Mouse (Mus musculus) neural tube, embryonic 14.5 days (tissue): ENCODE data around the gene Xrn1. TPM values are rescaled to one million over a fixed set of nuclear protein-coding genes. Genes with fewer than 3 reads are reported as not detected.
"Not testable (repeated sequence)": the region's sequence is repeated elsewhere in the genome, so short reads cannot be mapped to it uniquely, and the experiment has no call there.

Experiments
- ATAC-seq: fragments of 200-750 bp; cut with Nextera tagmentation; 2 replicates; pipeline ENCODE4 v1.8.0; 2017; ENCODE audit warnings: low read depth, mild to moderate bottlenecking, moderate TSS enrichment, moderate library complexity
- H3K27ac ChIP-seq: fragments of 300-500 bp; sonication (generic); 2 replicates; pipeline ENCODE4 v1.5.1; 2014; ENCODE audit warnings: low read depth, mild to moderate bottlenecking, control low read depth, low read length, moderate library complexity, mixed read lengths
- H3K27me3 ChIP-seq: fragments of 300-500 bp; sonication (generic); 2 replicates; pipeline ENCODE4 v1.6.1; 2014; ENCODE audit warnings: low read length; ENCODE audit not compliant: control insufficient read depth, insufficient read depth
- H3K36me3 ChIP-seq: fragments of 300-500 bp; sonication (generic); 2 replicates; pipeline ENCODE4 v1.6.1; 2014; ENCODE audit warnings: low read length, mixed read lengths; ENCODE audit not compliant: control insufficient read depth, insufficient read depth
- H3K4me1 ChIP-seq: fragments of 300-500 bp; sonication (generic); 2 replicates; pipeline ENCODE4 v1.6.1; 2014; ENCODE audit warnings: low read length; ENCODE audit not compliant: control insufficient read depth, insufficient read depth
- H3K4me2 ChIP-seq: fragments of 300-500 bp; sonication (generic); 2 replicates; pipeline ENCODE4 v1.6.1; 2014; ENCODE audit warnings: mild to moderate bottlenecking, low read depth, low read length, control low read depth
- H3K4me3 ChIP-seq: fragments of 300-500 bp; sonication (generic); 2 replicates; pipeline ENCODE4 v1.5.1; 2014; ENCODE audit warnings: low read depth, low read length, control low read depth, mixed read lengths
- H3K9ac ChIP-seq: fragments of 300-500 bp; sonication (generic); replicated peaks from 2 replicates; pipeline ENCODE4 v1.6.1; 2014; ENCODE audit warnings: low read depth, mild to moderate bottlenecking, control low read depth, low read length, mixed read lengths
- H3K9me3 ChIP-seq: fragments of 300-500 bp; sonication (generic); 2 replicates; pipeline ENCODE4 v1.6.1; 2016; ENCODE audit warnings: low read length; ENCODE audit not compliant: control insufficient read depth
- WGBS: fragments of 180-500 bp; shearing (Covaris S2); extraction: QIAGEN DNeasy Blood & Tissue Kit; methylation state at CpG from one replicate; pipeline ENCODE4 v1.1.7; 2014; 5-methylcytosine and 5-hydroxymethylcytosine counted together
- polyA plus RNA-seq: library from polyadenylated mRNA; unstranded; fragments of >200 nt; fragmentation: Nextera tagmentation; extraction: Ambion mirVana; gene quantifications from 2 replicates; pipeline ENCODE4 v1.2.1, GENCODE M21; 2014

The Xrn1 gene
- polyA plus RNA-seq: 20.5 and 28.5 TPM in 2 replicates

GRCm38 (mm10) chr9:95954585-95955461, at the start of gene Xrn1:
Gene Xrn1, plus strand, starts transcription at chr9:95954760.
- Histone ChIP-seq H3K36me3 (no peaks in the 10 kb centered on the region), H3K27me3 (0 out of 2 replicates have a peak, but pooled peaks cover 4% of the 10 kb centered on the region), H3K27ac (peak within 1 kb of the TSS; percentile 90), H3K9me3 (no peaks in the 10 kb centered on the region), H3K4me1 (0 out of 2 replicates have a peak, but pooled peaks cover 5% of the 10 kb centered on the region), H3K9ac (peak within 1 kb of the TSS; percentile 97), H3K4me3 (peak within 1 kb of the TSS; percentile 100), H3K4me2 (peak within 1 kb of the TSS; percentile 78)
- peak; percentile 99 for ATAC-seq
- under 1% methylated on average over 57 of the region's 57 CpGs for WGBS

GRCm38 (mm10) chr9:95932855-95933254, 21.7 kb upstream of the Xrn1 start:
- no peak for ATAC-seq
- no peaks in the 10 kb centered on the region for H3K9me3 ChIP-seq

GRCm38 (mm10) chr9:95953658-95954057, 902 bp upstream of the Xrn1 start:
- no peaks in the 10 kb centered on the region for H3K9me3 ChIP-seq
- no peak overlapping the region for H3K4me2 ChIP-seq
- H3K9ac ChIP-seq: no peak overlapping the region
- no peak for ATAC-seq
- WGBS: 86% methylated on average over 4 of the region's 4 CpGs
- no peak overlapping the region for H3K27ac ChIP-seq
- H3K4me1 ChIP-seq: 0 out of 2 replicates have a peak, but pooled peaks cover 5% of the 10 kb centered on the region
- no peaks in the 10 kb centered on the region for H3K36me3 ChIP-seq
- H3K4me3 ChIP-seq: no peak overlapping the region
- H3K27me3 ChIP-seq: 0 out of 2 replicates have a peak, but pooled peaks cover 4% of the 10 kb centered on the region

More at GRCm38 (mm10) chr9:95932855-95933254, 21.7 kb upstream of the Xrn1 start:
- Histone ChIP-seq H3K27me3 (no peaks in the 10 kb centered on the region), H3K4me2 (no peak overlapping the region), H3K27ac (no peak overlapping the region), H3K9ac (no peak overlapping the region), H3K4me1 (no peaks in the 10 kb centered on the region), H3K4me3 (no peak overlapping the region), H3K36me3 (peaks cover 3% of the 10 kb centered on the region; the same call in 1 of the 2 replicates)

GRCm38 (mm10) chr9:95954226-95954584, 355 bp upstream of the Xrn1 start:
- Histone ChIP-seq H3K27ac (no peak overlapping the region), H3K36me3 (no peaks in the 10 kb centered on the region), H3K4me1 (0 out of 2 replicates have a peak, but pooled peaks cover 5% of the 10 kb centered on the region), H3K4me2 (peak overlapping the region; percentile 78), H3K27me3 (0 out of 2 replicates have a peak, but pooled peaks cover 4% of the 10 kb centered on the region), H3K9ac (peak overlapping the region; percentile 97), H3K9me3 (no peaks in the 10 kb centered on the region), H3K4me3 (peak overlapping the region; percentile 100)
- peak; percentile 86 for ATAC-seq
- WGBS: 0% methylated on average over 7 of the region's 7 CpGs

- WGBS: 91% methylated on average over 2 of the region's 2 CpGs
- no peaks in the 10 kb centered on the region for H3K36me3 ChIP-seq
- no peak for ATAC-seq
Measured at GRCm38 (mm10) chr9:95957611-95958010, 3.1 kb downstream of the Xrn1 start.

GRCm38 (mm10) chr9:95958041-95958730, 3.6 kb downstream of the Xrn1 start:
- Histone ChIP-seq H3K4me1 (0 out of 2 replicates have a peak, but pooled peaks cover 5% of the 10 kb centered on the region), H3K27ac (no peak overlapping the region), H3K9ac (no peak overlapping the region), H3K4me2 (no peak overlapping the region), H3K27me3 (0 out of 2 replicates have a peak, but pooled peaks cover 4% of the 10 kb centered on the region), H3K36me3 (no peaks in the 10 kb centered on the region), H3K4me3 (no peak overlapping the region), H3K9me3 (no peaks in the 10 kb centered on the region)
- 94% methylated on average over 7 of the region's 7 CpGs for WGBS
- no peak for ATAC-seq

More at GRCm38 (mm10) chr9:95957611-95958010, 3.1 kb downstream of the Xrn1 start:
- no peak overlapping the region for H3K4me3 ChIP-seq
- 0 out of 2 replicates have a peak, but pooled peaks cover 5% of the 10 kb centered on the region for H3K4me1 ChIP-seq
- no peaks in the 10 kb centered on the region for H3K9me3 ChIP-seq
- H3K27me3 ChIP-seq: 0 out of 2 replicates have a peak, but pooled peaks cover 4% of the 10 kb centered on the region
- no peak overlapping the region for H3K9ac ChIP-seq
- no peak overlapping the region for H3K4me2 ChIP-seq
- no peak overlapping the region for H3K27ac ChIP-seq

- ATAC-seq, H3K36me3 ChIP-seq, H3K9ac ChIP-seq, H3K4me2 ChIP-seq, H3K27ac ChIP-seq, H3K27me3 ChIP-seq, H3K4me1 ChIP-seq, H3K9me3 ChIP-seq, H3K4me3 ChIP-seq: not testable (repeated sequence)
- WGBS: 92% methylated on average over 2 of the region's 2 CpGs
Measured at GRCm38 (mm10) chr9:95958731-95959105, 4.2 kb downstream of the Xrn1 start.

GRCm38 (mm10) chr9:95959246-95959645, 4.7 kb downstream of the Xrn1 start:
- H3K9me3 ChIP-seq: no peaks in the 10 kb centered on the region
- 0 out of 2 replicates have a peak, but pooled peaks cover 5% of the 10 kb centered on the region for H3K4me1 ChIP-seq
- no peak overlapping the region for H3K9ac ChIP-seq
- no peak for ATAC-seq
- H3K36me3 ChIP-seq: 0 out of 2 replicates have a peak, but pooled peaks cover 2% of the 10 kb centered on the region
- H3K27ac ChIP-seq: no peak overlapping the region
- no peak overlapping the region for H3K4me3 ChIP-seq
- H3K27me3 ChIP-seq: 0 out of 2 replicates have a peak, but pooled peaks cover 4% of the 10 kb centered on the region
- H3K4me2 ChIP-seq: no peak overlapping the region
- WGBS: 68% methylated on average over 6 of the region's 6 CpGs
